Mouse (Mus musculus) stomach, postnatal 0 days (tissue): ENCODE data around the gene Hist1h2ba. TPM values are rescaled to one million over a fixed set of nuclear protein-coding genes. Genes with fewer than 3 reads are reported as not detected.

Source experiments
- ATAC-seq: fragments of 200-750 bp; cut with Nextera tagmentation; 2 replicates; pipeline ENCODE4 v1.8.0; 2017; ENCODE audit not compliant: low FRiP score, low TSS enrichment
- DNase-seq: peaks from one replicate; pipeline ENCODE4 v3.0.0-alpha.2; 2016; ENCODE audit warnings: low spot score
- H3K27ac ChIP-seq: fragments of 300-500 bp; sonication (generic); replicated peaks from 2 replicates; pipeline ENCODE4 v1.5.1; 2014; ENCODE audit warnings: mild to moderate bottlenecking, control low read depth
- H3K27me3 ChIP-seq: fragments of 300-500 bp; sonication (generic); 2 replicates; pipeline ENCODE4 v1.6.1; 2014; ENCODE audit warnings: low read length; ENCODE audit not compliant: control insufficient read depth, insufficient read depth
- H3K36me3 ChIP-seq: fragments of 300-500 bp; sonication (generic); 2 replicates; pipeline ENCODE4 v1.6.1; 2014; ENCODE audit warnings: low read length, mixed read lengths; ENCODE audit not compliant: control insufficient read depth, insufficient read depth
- H3K4me1 ChIP-seq: fragments of 300-500 bp; sonication (generic); replicated peaks from 2 replicates; pipeline ENCODE4 v1.6.1; 2014; ENCODE audit warnings: antibody characterized with exemption; ENCODE audit not compliant: control insufficient read depth, insufficient read depth
- H3K4me2 ChIP-seq: fragments of 300-500 bp; sonication (generic); replicated peaks from 2 replicates; pipeline ENCODE4 v1.6.1; 2014; ENCODE audit warnings: low read depth, mild to moderate bottlenecking, control low read depth, moderate library complexity
- H3K4me3 ChIP-seq: fragments of 300-500 bp; sonication (generic); 2 replicates; pipeline ENCODE4 v1.5.1; 2014; ENCODE audit warnings: low read depth, low read length, control low read depth
- H3K9ac ChIP-seq: fragments of 300-500 bp; sonication (generic); 2 replicates; pipeline ENCODE4 v1.6.1; 2014; ENCODE audit warnings: mild to moderate bottlenecking, low read length, control low read depth, mixed read lengths
- H3K9me3 ChIP-seq: fragments of 300-500 bp; sonication (generic); 2 replicates; pipeline ENCODE4 v1.6.1; 2016; ENCODE audit warnings: low read length; ENCODE audit not compliant: control insufficient read depth
- CTCF ChIP-seq: IDR thresholded peaks from 2 replicates; pipeline ENCODE4 v1.5.1; 2016; ENCODE audit warnings: antibody characterized with exemption, low read depth, mild to moderate bottlenecking, moderate library complexity
- EP300 ChIP-seq: optimal IDR thresholded peaks from 2 replicates; pipeline ENCODE3; 2016; ENCODE audit warnings: antibody characterized with exemption
- WGBS: fragments of 180-500 bp; shearing (Covaris S2); extraction: QIAGEN DNeasy Blood & Tissue Kit; methylation state at CpG from one replicate; pipeline ENCODE4 v1.1.7; 2014; 5-methylcytosine and 5-hydroxymethylcytosine counted together
- polyA plus RNA-seq: library from polyadenylated mRNA; unstranded; fragments of >200 nt; fragmentation: Nextera tagmentation; extraction: Ambion mirVana; gene quantifications from 2 replicates; pipeline ENCODE4 v1.2.1, GENCODE M21; 2015

Gene Hist1h2ba
- polyA plus RNA-seq, 1 experiment from 2014 or later = not detected

GRCm38 (mm10) chr13:23914376-23915167 is 19.4 kb downstream of the Hist1h2ba start, which contains the start of gene Slc17a4:
Gene Slc17a4 (minus strand): TSS chr13:23915009.
- no peaks in the 10 kb centered on the region for H3K9me3 ChIP-seq
- H3K36me3 ChIP-seq = no peaks in the 10 kb centered on the region
- no peaks in the 10 kb centered on the region for H3K27me3 ChIP-seq
- no peak for ATAC-seq
- H3K9ac ChIP-seq = no peak within 1 kb of the TSS
- H3K4me3 ChIP-seq = no peak within 1 kb of the TSS
- no peaks in the 10 kb centered on the region for H3K4me1 ChIP-seq
- H3K27ac ChIP-seq = no peak within 1 kb of the TSS
- TF ChIP-seq EP300 (no peak), CTCF (no peak)
- 46% methylated on average over 9 of the region's 9 CpGs for WGBS
- DNase-seq = no peak
- no peak within 1 kb of the TSS for H3K4me2 ChIP-seq

GRCm38 (mm10) chr13:23913791-23914306 is 20.1 kb downstream of the Hist1h2ba start:
- WGBS = 40% methylated on average over 6 of the region's 6 CpGs
- no peaks in the 10 kb centered on the region for H3K4me1 ChIP-seq
- peak; percentile 70 for ATAC-seq
- no peak for TF ChIP-seq CTCF
- no peak for TF ChIP-seq EP300
- no peaks in the 10 kb centered on the region for H3K27me3 ChIP-seq
- no peak overlapping the region for H3K4me2 ChIP-seq
- H3K9me3 ChIP-seq = no peaks in the 10 kb centered on the region
- H3K9ac ChIP-seq = no peak overlapping the region
- no peaks in the 10 kb centered on the region for H3K36me3 ChIP-seq
- DNase-seq = no peak
- no peak overlapping the region for H3K4me3 ChIP-seq
- H3K27ac ChIP-seq = no peak overlapping the region

DNA sequence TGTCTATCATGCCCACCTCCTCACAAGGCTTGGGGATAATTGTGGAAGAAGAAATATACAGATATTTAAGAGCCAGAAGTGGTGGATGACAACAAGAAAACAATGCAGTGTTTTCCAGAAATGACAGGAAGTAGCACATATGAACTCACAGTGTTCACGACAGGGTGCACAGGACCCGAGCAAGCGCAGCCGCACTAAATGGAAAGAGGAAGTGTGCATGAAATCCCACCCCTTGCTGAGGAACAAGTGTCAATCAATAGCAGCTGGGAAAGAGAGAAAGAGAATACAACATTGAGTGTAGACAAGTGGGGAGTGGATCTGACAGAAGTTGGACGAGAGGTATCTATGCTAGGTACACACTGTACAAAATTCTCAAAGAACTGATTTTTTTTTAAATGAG is 22.6 kb downstream of the Hist1h2ba start:
- no peaks in the 10 kb centered on the region for H3K27me3 ChIP-seq
- no peak overlapping the region for H3K27ac ChIP-seq
- H3K9ac ChIP-seq = no peak overlapping the region
- H3K4me3 ChIP-seq = no peak overlapping the region
- TF ChIP-seq CTCF (no peak), EP300 (no peak)
- H3K9me3 ChIP-seq = no peaks in the 10 kb centered on the region
- no peak for DNase-seq
- H3K36me3 ChIP-seq = no peaks in the 10 kb centered on the region
- ATAC-seq = no peak
- 83% methylated on average over 5 of the region's 5 CpGs for WGBS
- no peak overlapping the region for H3K4me2 ChIP-seq
- no peaks in the 10 kb centered on the region for H3K4me1 ChIP-seq

DNA sequence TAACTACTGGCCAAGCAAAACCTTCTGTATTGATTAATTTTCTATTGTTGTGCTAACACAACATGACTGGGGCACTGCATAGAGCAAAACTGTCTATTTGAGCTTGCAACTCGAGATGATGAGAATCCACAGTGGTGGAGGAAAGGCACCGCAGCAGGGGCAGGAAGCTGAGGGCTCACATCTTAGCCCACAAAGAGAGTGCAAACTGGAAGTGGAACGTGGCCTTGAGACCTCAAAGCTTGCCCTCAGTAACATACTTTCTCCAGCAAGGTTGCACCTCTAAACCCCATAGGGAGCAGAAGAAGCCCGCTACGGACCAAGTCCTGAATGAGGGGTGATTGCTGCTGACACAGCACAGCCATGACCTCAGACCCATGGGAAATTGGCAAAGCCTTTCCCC is 23.8 kb downstream of the Hist1h2ba start:
- Histone ChIP-seq H3K4me2 (no peak overlapping the region), H3K9ac (no peak overlapping the region), H3K36me3 (no peaks in the 10 kb centered on the region), H3K4me1 (no peaks in the 10 kb centered on the region), H3K27ac (no peak overlapping the region), H3K9me3 (no peaks in the 10 kb centered on the region), H3K27me3 (no peaks in the 10 kb centered on the region), H3K4me3 (no peak overlapping the region)
- DNase-seq = no peak
- no peak for ATAC-seq
- TF ChIP-seq CTCF = no peak
- no peak for TF ChIP-seq EP300
- 71% methylated on average over 5 of the region's 5 CpGs for WGBS

- Histone ChIP-seq H3K27me3 (no peaks in the 10 kb centered on the region), H3K4me2 (no peak overlapping the region), H3K36me3 (no peaks in the 10 kb centered on the region), H3K4me1 (no peaks in the 10 kb centered on the region), H3K4me3 (no peak overlapping the region), H3K27ac (no peak overlapping the region), H3K9me3 (no peaks in the 10 kb centered on the region), H3K9ac (no peak overlapping the region)
- DNase-seq (no peak), ATAC-seq (no peak)
- WGBS = 89% methylated on average over 5 of the region's 5 CpGs
- TF ChIP-seq CTCF (no peak), EP300 (no peak)
Observed at GRCm38 (mm10) chr13:23906906-23907305, 27.1 kb downstream of the Hist1h2ba start.

- Histone ChIP-seq H3K36me3 (no peaks in the 10 kb centered on the region), H3K9ac (no peak overlapping the region), H3K4me3 (no peak overlapping the region), H3K4me2 (no peak overlapping the region), H3K4me1 (no peaks in the 10 kb centered on the region), H3K27ac (no peak overlapping the region), H3K27me3 (no peaks in the 10 kb centered on the region), H3K9me3 (no peaks in the 10 kb centered on the region)
- ATAC-seq (no peak), DNase-seq (no peak)
- TF ChIP-seq CTCF (no peak), EP300 (no peak)
- 43% methylated on average over 6 of the region's 6 CpGs for WGBS
Observed at GRCm38 (mm10) chr13:23898242-23898641, 35.7 kb downstream of the Hist1h2ba start.
